27 mouse cellular contexts compared by ENCODE assay signal in the genomic region with DNA sequence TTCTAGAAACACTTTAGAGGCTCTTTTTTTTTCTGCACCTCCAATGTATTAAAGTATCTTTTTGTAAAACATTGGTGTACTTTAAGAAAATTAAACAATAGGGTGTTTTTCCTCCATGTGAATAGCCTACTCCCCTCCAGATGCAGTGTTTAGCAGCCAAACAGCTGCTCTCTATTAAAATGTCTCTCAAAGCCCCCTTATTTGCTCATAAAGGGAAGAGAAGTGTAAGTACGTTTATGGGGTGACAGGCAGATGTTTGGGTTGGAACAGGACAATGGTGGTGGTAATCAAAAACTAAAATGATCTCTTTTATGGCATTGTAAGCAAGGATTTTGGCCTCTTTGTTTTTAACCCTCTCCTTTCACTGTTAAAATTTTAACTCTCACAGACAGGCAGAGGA. TPM values are rescaled to one million over a fixed set of nuclear protein-coding genes. Genes with fewer than 3 reads are reported as not detected.
DNase-seq lines count a peak whose midpoint lies in the region; ATAC-seq and TF ChIP-seq lines count a peak whose summit lies in the region.
"Had no signal": no experiment of that assay in that cellular context is flagged by ENCODE, and none has a peak within 500 bp of the region (broad histone marks: within the 10 kb centered on the region; RNA-seq: fewer than 3 reads in every experiment).

No protein-coding gene starts in this region.

- no peak for TF ChIP-seq CTCF in embryonic fibroblast, embryonic 13.5 days (IDR thresholded peaks at IDR 0.05; ENCODE audit: borderline replicate concordance, insufficient read depth, low read length)

- 5% methylated on average over 1 of the region's 1 CpGs for WGBS in embryonic facial prominence, embryonic 14.5 days
- 22% methylated on average over 1 of the region's 1 CpGs for WGBS in embryonic facial prominence, embryonic 10.5 days
- 9% methylated on average over 1 of the region's 1 CpGs for WGBS in limb, embryonic 11.5 days
- 21% methylated on average over 1 of the region's 1 CpGs for WGBS in limb, embryonic 10.5 days
- WGBS in limb, embryonic 14.5 days: 5% methylated on average over 1 of the region's 1 CpGs

- no peaks in the 10 kb centered on the region for H3K9me3 ChIP-seq in embryonic facial prominence, embryonic 14.5 days (ENCODE audit: control insufficient read depth, low read length)
- no peaks in the 10 kb centered on the region for H3K9me3 ChIP-seq in embryonic facial prominence, embryonic 10.5 days
- H3K9me3 ChIP-seq in limb, embryonic 11.5 days (ENCODE audit: control insufficient read depth, low read length): no peaks in the 10 kb centered on the region
- H3K9me3 ChIP-seq in limb, embryonic 10.5 days (replicated peaks): no peaks in the 10 kb centered on the region
- H3K9me3 ChIP-seq in limb, embryonic 14.5 days (ENCODE audit: control insufficient read depth, low read length): no peaks in the 10 kb centered on the region
- H3K9me3 ChIP-seq: heart, embryonic 10.5 days; hindbrain, embryonic 15.5 days; intestine, embryonic 15.5 days; neural tube, embryonic 13.5 days had no signal

- ATAC-seq in embryonic facial prominence, embryonic 14.5 days (ENCODE audit: low read depth): no peak
- peak; percentile 55; the same call in 1 of the 2 replicates for ATAC-seq in limb, embryonic 11.5 days (ENCODE audit: insufficient number of reproducible peaks, low FRiP score, low TSS enrichment, low read depth)
- ATAC-seq in limb, embryonic 14.5 days (ENCODE audit: low FRiP score, low read depth): peak; percentile 85
- ATAC-seq: intestine, embryonic 15.5 days; liver, postnatal 0 days; midbrain, embryonic 16.5 days had no signal

- H3K4me3 ChIP-seq in embryonic facial prominence, embryonic 14.5 days (ENCODE audit: low read depth, low read length): no peak overlapping the region
- no peak overlapping the region for H3K4me3 ChIP-seq in embryonic facial prominence, embryonic 10.5 days
- H3K4me3 ChIP-seq in limb, embryonic 11.5 days (ENCODE audit: low read depth, low read length): no peak overlapping the region
- H3K4me3 ChIP-seq in limb, embryonic 10.5 days: no peak overlapping the region
- no peak overlapping the region for H3K4me3 ChIP-seq in embryonic fibroblast, embryonic 13.5 days (ENCODE audit: insufficient read depth, low read length)
- H3K4me3 ChIP-seq in limb, embryonic 14.5 days (replicated peaks; ENCODE audit: low read length): no peak overlapping the region
- H3K4me3 ChIP-seq: gastrocnemius, adult 2 months; heart, embryonic 10.5 days; hindbrain, embryonic 15.5 days; intestine, embryonic 15.5 days; myocyte; neural tube, embryonic 13.5 days had no signal

- H3K4me2 ChIP-seq in embryonic facial prominence, embryonic 14.5 days (ENCODE audit: low read depth, low read length): no peak overlapping the region
- no peak overlapping the region for H3K4me2 ChIP-seq in limb, embryonic 11.5 days (ENCODE audit: low read depth, severe bottlenecking)
- H3K4me2 ChIP-seq in limb, embryonic 14.5 days (replicated peaks; ENCODE audit: low read depth, low read length, severe bottlenecking): no peak overlapping the region
- H3K4me2 ChIP-seq: hindbrain, embryonic 15.5 days; intestine, embryonic 15.5 days; liver, embryonic 11.5 days; neural tube, embryonic 13.5 days had no signal

- H3K9ac ChIP-seq in embryonic facial prominence, embryonic 14.5 days (ENCODE audit: low read depth, low read length): no peak overlapping the region
- no peak overlapping the region for H3K9ac ChIP-seq in limb, embryonic 11.5 days (ENCODE audit: low read length)
- H3K9ac ChIP-seq in limb, embryonic 14.5 days (ENCODE audit: low read depth, low read length, severe bottlenecking): no peak overlapping the region
- H3K9ac ChIP-seq: hindbrain, embryonic 15.5 days; intestine, embryonic 15.5 days; liver, postnatal 0 days; neural tube, embryonic 13.5 days had no signal

- DNase-seq in embryonic facial prominence, embryonic 14.5 days (ENCODE audit: low spot score): peak; percentile 56
- DNase-seq in embryonic facial prominence, embryonic 10.5 days (ENCODE audit: low spot score): no peak
- no peak for DNase-seq in limb, embryonic 11.5 days (ENCODE audit: low spot score)
- no peak for DNase-seq in limb, embryonic 10.5 days (ENCODE audit: low spot score)
- peak; percentile 74 for DNase-seq in limb, embryonic 14.5 days (ENCODE audit: low spot score)
- no peak for DNase-seq in urinary bladder, postnatal 25 days (ENCODE audit: low spot score)
- DNase-seq: adrenal gland, postnatal 10 days; cerebellum, adult 2 months; cerebellum, postnatal 25 days; embryo, embryonic 11 days; gastrocnemius, adult 2 months; kidney, adult 9 months; kidney, postnatal 4 days; layer of hippocampus, adult 9-11 months; liver, postnatal 0 days; right cerebral cortex, postnatal 4 days; thymus, postnatal 25 days had no signal

- TF ChIP-seq POLR2A in embryonic fibroblast, embryonic 13.5 days (IDR thresholded peaks at IDR 0.05; ENCODE audit: low read depth, low read length): no peak
- no peak for TF ChIP-seq POLR2A in limb, embryonic 14.5 days (IDR thresholded peaks at IDR 0.05; ENCODE audit: borderline replicate concordance, extremely low read depth, insufficient read depth, insufficient read length)

- H3K27ac ChIP-seq in embryonic facial prominence, embryonic 14.5 days (replicated peaks; ENCODE audit: low read depth, low read length): 0 out of 2 replicates have a peak overlapping the region, but pooled peaks have one; percentile 10
- no peak overlapping the region for H3K27ac ChIP-seq in embryonic facial prominence, embryonic 10.5 days (replicated peaks)
- H3K27ac ChIP-seq in limb, embryonic 11.5 days (replicated peaks; ENCODE audit: low read depth, low read length): no peak overlapping the region
- no peak overlapping the region for H3K27ac ChIP-seq in limb, embryonic 10.5 days
- H3K27ac ChIP-seq in embryonic fibroblast, embryonic 13.5 days (ENCODE audit: insufficient read depth, low read length): peak overlapping the region; percentile 15; the same call in 1 of the 2 replicates
- H3K27ac ChIP-seq in limb, embryonic 14.5 days (replicated peaks; ENCODE audit: low read depth, low read length): no peak overlapping the region
- H3K27ac ChIP-seq: gastrocnemius, adult 2 months; heart, embryonic 10.5 days; hindbrain, embryonic 15.5 days; intestine, embryonic 15.5 days; macrophage; neural tube, embryonic 13.5 days had no signal

- no peaks in the 10 kb centered on the region for H3K36me3 ChIP-seq in embryonic facial prominence, embryonic 14.5 days (ENCODE audit: control insufficient read depth, insufficient read depth, low read length)
- no peaks in the 10 kb centered on the region for H3K36me3 ChIP-seq in embryonic facial prominence, embryonic 10.5 days (replicated peaks)
- no peaks in the 10 kb centered on the region for H3K36me3 ChIP-seq in limb, embryonic 11.5 days (ENCODE audit: control insufficient read depth, insufficient read depth, low read length)
- H3K36me3 ChIP-seq in limb, embryonic 10.5 days: no peaks in the 10 kb centered on the region
- H3K36me3 ChIP-seq in limb, embryonic 14.5 days (ENCODE audit: control insufficient read depth, insufficient read depth, low read length): no peaks in the 10 kb centered on the region
- H3K36me3 ChIP-seq: heart, embryonic 10.5 days; hindbrain, embryonic 15.5 days; intestine, embryonic 15.5 days; neural tube, embryonic 13.5 days had no signal

- peaks cover 18% of the 10 kb centered on the region; the same call in 1 of the 2 replicates for H3K4me1 ChIP-seq in embryonic facial prominence, embryonic 14.5 days (ENCODE audit: control insufficient read depth, insufficient read depth, low read length)
- 0 out of 2 replicates have a peak, but pooled peaks cover 6% of the 10 kb centered on the region for H3K4me1 ChIP-seq in embryonic facial prominence, embryonic 10.5 days
- H3K4me1 ChIP-seq in limb, embryonic 11.5 days (ENCODE audit: control insufficient read depth, insufficient read depth, low read length): 0 out of 2 replicates have a peak, but pooled peaks cover 3% of the 10 kb centered on the region
- H3K4me1 ChIP-seq in limb, embryonic 10.5 days: peaks cover 24% of the 10 kb centered on the region
- H3K4me1 ChIP-seq in embryonic fibroblast, embryonic 13.5 days (ENCODE audit: control insufficient read depth, insufficient read depth, low read length): peaks cover 8% of the 10 kb centered on the region
- H3K4me1 ChIP-seq in limb, embryonic 14.5 days (ENCODE audit: control insufficient read depth, insufficient read depth, low read length): peaks cover 18% of the 10 kb centered on the region
- H3K4me1 ChIP-seq: heart, embryonic 10.5 days; hindbrain, embryonic 15.5 days; intestine, embryonic 15.5 days; neural tube, embryonic 13.5 days had no signal

- no peaks in the 10 kb centered on the region for H3K27me3 ChIP-seq in embryonic facial prominence, embryonic 14.5 days (replicated peaks; ENCODE audit: control insufficient read depth, insufficient read depth, low read length)
- no peaks in the 10 kb centered on the region for H3K27me3 ChIP-seq in embryonic facial prominence, embryonic 10.5 days (replicated peaks; ENCODE audit: low read depth, poor library complexity, severe bottlenecking)
- no peaks in the 10 kb centered on the region for H3K27me3 ChIP-seq in limb, embryonic 11.5 days (ENCODE audit: control insufficient read depth, insufficient read depth, low read length)
- H3K27me3 ChIP-seq in limb, embryonic 10.5 days (ENCODE audit: low read depth, poor library complexity, severe bottlenecking): no peaks in the 10 kb centered on the region
- no peaks in the 10 kb centered on the region for H3K27me3 ChIP-seq in limb, embryonic 14.5 days (ENCODE audit: control insufficient read depth, insufficient read depth, low read length)
- H3K27me3 ChIP-seq: hindbrain, embryonic 15.5 days; intestine, embryonic 15.5 days; neural tube, embryonic 13.5 days had no signal

RNA-seq across cellular contexts. Expression of a gene that starts 17.8 kb away (rescaled TPM):
- polyA plus RNA-seq in embryonic facial prominence, embryonic 14.5 days (2014; fragmentation: Nextera tagmentation; extraction: Ambion mirVana): 0.17 and 0.43 TPM in 2 replicates
- polyA plus RNA-seq in embryonic facial prominence, embryonic 10.5 days (2016; fragmentation: Nextera tagmentation; extraction: Ambion mirVana): not detected in 2 replicates
- polyA plus RNA-seq in limb, embryonic 11.5 days (2014; fragmentation: Nextera tagmentation; extraction: Ambion mirVana): not detected in 2 replicates
- not detected in 2 replicates for polyA plus RNA-seq in limb, embryonic 10.5 days (2016; fragmentation: Nextera tagmentation; extraction: Ambion mirVana)
- polyA plus RNA-seq in embryonic fibroblast, embryonic 13.5 days (2011; ENCODE audit: insufficient read length, low read depth, missing spikeins): 0.54 and 0.83 TPM in 2 replicates
- polyA plus RNA-seq in limb, embryonic 14.5 days (2012; rRNA removed): 0.09 and 0.70 TPM in 2 replicates
- polyA plus RNA-seq in limb, embryonic 14.5 days (2014; fragmentation: Nextera tagmentation; extraction: Ambion mirVana): 0.15 TPM in 1 of 2 replicates, not detected in the other
- polyA plus RNA-seq: cerebellum, adult 2 months; heart, embryonic 10.5 days; hindbrain, embryonic 15.5 days; midbrain, embryonic 16.5 days; neural tube, embryonic 13.5 days; stomach, embryonic 14.5 days had no signal

Comparison
In these comparisons a context has a peak if more than half of its experiments do, and no peak if none do; other contexts are left out.
1. DNase-seq: peak in embryonic facial prominence, embryonic 14.5 days (single experiment) and limb, embryonic 14.5 days (single experiment); none in embryonic facial prominence, embryonic 10.5 days (single experiment), limb, embryonic 11.5 days (single experiment), limb, embryonic 10.5 days (single experiment) and urinary bladder, postnatal 25 days (single experiment).
2. H3K27ac ChIP-seq: peak in embryonic facial prominence, embryonic 14.5 days (single experiment) and embryonic fibroblast, embryonic 13.5 days (single experiment); none in embryonic facial prominence, embryonic 10.5 days (single experiment), limb, embryonic 11.5 days (single experiment), limb, embryonic 10.5 days (single experiment) and limb, embryonic 14.5 days (single experiment).